Mouse (Mus musculus) spleen, adult 2 months (tissue): ENCODE data around the gene Catsperg2.
"Not testable (repeated sequence)": the region's sequence is repeated elsewhere in the genome, so short reads cannot be mapped to it uniquely, and the experiment has no call there.

ENCODE experiments used
- CTCF ChIP-seq: fragments of 200-500 bp; IDR thresholded peaks from 2 replicates; pipeline ENCODE4 v1.5.1; 2011; ENCODE audit warnings: mild to moderate bottlenecking, inconsistent platforms; ENCODE audit not compliant: insufficient read depth, insufficient read length, insufficient replicate concordance; ENCODE audit errors: extremely low read depth
- POLR2A ChIP-seq: fragments of 200-500 bp; IDR thresholded peaks from 2 replicates; pipeline ENCODE4 v1.6.1; 2011; ENCODE audit warnings: low read depth, low read length, inconsistent platforms

GRCm38 (mm10) chr7:29695231-29695630 is 31.6 kb downstream of the Catsperg2 start:
- not testable (repeated sequence) for TF ChIP-seq CTCF, POLR2A
